Mouse (Mus musculus): ENCODE measurements at regions not wholly inside any gene's neighbourhood (a gene's known extent, or its start where the extent isn't known, plus 50 kb on each side); places are given as distances from the start of the nearest gene placed in this dataset.
"Not testable (repeated sequence)": the region's sequence is repeated elsewhere in the genome, so short reads cannot be mapped to it uniquely, and the experiment has no call there.

GRCm38 (mm10) chr4:153875036-153875435 lies 82.0 kb upstream of the A430005L14Rik start:
- H3K9ac ChIP-seq (ENCODE audit: low read depth, low read length); H3K4me2 ChIP-seq (replicated peaks; ENCODE audit: low read depth, low read length); H3K9me3 ChIP-seq (ENCODE audit: control insufficient read depth, low read length); H3K27ac ChIP-seq (ENCODE audit: low read depth, low read length); H3K27me3 ChIP-seq (ENCODE audit: control insufficient read depth, insufficient read depth, low read length); H3K4me3 ChIP-seq (ENCODE audit: low read depth, low read length); H3K4me1 ChIP-seq (replicated peaks; ENCODE audit: control insufficient read depth, insufficient read depth, low read length); DNase-seq (ENCODE audit: low spot score); ATAC-seq (ENCODE audit: low FRiP score); H3K36me3 ChIP-seq (ENCODE audit: control insufficient read depth, insufficient read depth, low read length): not testable (repeated sequence)
- 91% methylated on average over 1 of the region's 1 CpGs for WGBS

- DNase-seq (ENCODE audit: low spot score) (no peak), ATAC-seq (ENCODE audit: low FRiP score) (no peak)
- no peak overlapping the region for H3K9ac ChIP-seq (ENCODE audit: low read depth, low read length)
- no peaks in the 10 kb centered on the region for H3K9me3 ChIP-seq (ENCODE audit: control insufficient read depth, low read length)
- H3K4me1 ChIP-seq (replicated peaks; ENCODE audit: control insufficient read depth, insufficient read depth, low read length) = no peaks in the 10 kb centered on the region
- H3K27ac ChIP-seq (ENCODE audit: low read depth, low read length) = no peak overlapping the region
- no peaks in the 10 kb centered on the region for H3K36me3 ChIP-seq (ENCODE audit: control insufficient read depth, insufficient read depth, low read length)
- H3K4me2 ChIP-seq (replicated peaks; ENCODE audit: low read depth, low read length) = no peak overlapping the region
- WGBS = 74% methylated on average over 7 of the region's 7 CpGs
- H3K27me3 ChIP-seq (ENCODE audit: control insufficient read depth, insufficient read depth, low read length) = no peaks in the 10 kb centered on the region
- no peak overlapping the region for H3K4me3 ChIP-seq (ENCODE audit: low read depth, low read length)
Observed at GRCm38 (mm10) chr4:153876954-153877642, 79.9 kb upstream of the A430005L14Rik start.

GRCm38 (mm10) chr4:153883057-153883456 lies 74.0 kb upstream of the A430005L14Rik start:
- WGBS = 34% methylated on average over 3 of the region's 3 CpGs
- Histone ChIP-seq H3K4me3 (ENCODE audit: low read depth, low read length) (no peak overlapping the region), H3K9me3 (ENCODE audit: control insufficient read depth, low read length) (no peaks in the 10 kb centered on the region), H3K4me1 (replicated peaks; ENCODE audit: control insufficient read depth, insufficient read depth, low read length) (no peaks in the 10 kb centered on the region), H3K9ac (ENCODE audit: low read depth, low read length) (no peak overlapping the region), H3K4me2 (replicated peaks; ENCODE audit: low read depth, low read length) (no peak overlapping the region), H3K27me3 (ENCODE audit: control insufficient read depth, insufficient read depth, low read length) (no peaks in the 10 kb centered on the region), H3K36me3 (ENCODE audit: control insufficient read depth, insufficient read depth, low read length) (no peaks in the 10 kb centered on the region), H3K27ac (ENCODE audit: low read depth, low read length) (no peak overlapping the region)
- ATAC-seq (ENCODE audit: low FRiP score) (no peak), DNase-seq (ENCODE audit: low spot score) (no peak)

DNA sequence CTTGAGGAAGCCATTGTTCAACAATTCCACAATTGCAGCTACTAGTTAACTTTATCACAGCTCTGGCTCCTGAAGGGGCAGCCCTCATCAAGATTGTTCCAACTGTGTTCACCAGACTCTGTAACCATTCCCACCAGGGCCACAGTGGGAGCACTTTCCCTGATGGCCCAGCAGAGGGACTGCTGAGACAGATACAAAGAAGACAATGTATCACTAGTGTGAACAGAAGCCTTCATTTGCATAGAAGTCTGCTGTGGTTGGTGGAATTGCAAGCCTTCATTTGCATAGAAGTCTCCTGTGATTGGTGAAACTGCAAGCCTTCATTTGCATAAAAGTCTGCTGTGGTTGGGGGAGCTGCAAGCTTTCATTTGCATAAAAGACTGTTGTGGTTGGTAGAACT lies 73.0 kb upstream of the A430005L14Rik start:
- Histone ChIP-seq H3K9me3 (ENCODE audit: control insufficient read depth, low read length) (no peaks in the 10 kb centered on the region), H3K4me1 (replicated peaks; ENCODE audit: control insufficient read depth, insufficient read depth, low read length) (no peaks in the 10 kb centered on the region)
- ATAC-seq (ENCODE audit: low FRiP score) = no peak

GRCm38 (mm10) chr4:153885836-153886235 lies 71.2 kb upstream of the A430005L14Rik start:
- no peak overlapping the region for H3K27ac ChIP-seq (ENCODE audit: low read depth, low read length)
- ATAC-seq (ENCODE audit: low FRiP score) (no peak), DNase-seq (ENCODE audit: low spot score) (no peak)

More for the DNA sequence above, 73.0 kb upstream of the A430005L14Rik start:
- DNase-seq (ENCODE audit: low spot score) = no peak
- H3K4me3 ChIP-seq (ENCODE audit: low read depth, low read length) = no peak overlapping the region
- H3K27ac ChIP-seq (ENCODE audit: low read depth, low read length) = no peak overlapping the region
- no peak overlapping the region for H3K9ac ChIP-seq (ENCODE audit: low read depth, low read length)
- no peaks in the 10 kb centered on the region for H3K27me3 ChIP-seq (ENCODE audit: control insufficient read depth, insufficient read depth, low read length)
- H3K4me2 ChIP-seq (replicated peaks; ENCODE audit: low read depth, low read length) = no peak overlapping the region
- no peaks in the 10 kb centered on the region for H3K36me3 ChIP-seq (ENCODE audit: control insufficient read depth, insufficient read depth, low read length)

DNA sequence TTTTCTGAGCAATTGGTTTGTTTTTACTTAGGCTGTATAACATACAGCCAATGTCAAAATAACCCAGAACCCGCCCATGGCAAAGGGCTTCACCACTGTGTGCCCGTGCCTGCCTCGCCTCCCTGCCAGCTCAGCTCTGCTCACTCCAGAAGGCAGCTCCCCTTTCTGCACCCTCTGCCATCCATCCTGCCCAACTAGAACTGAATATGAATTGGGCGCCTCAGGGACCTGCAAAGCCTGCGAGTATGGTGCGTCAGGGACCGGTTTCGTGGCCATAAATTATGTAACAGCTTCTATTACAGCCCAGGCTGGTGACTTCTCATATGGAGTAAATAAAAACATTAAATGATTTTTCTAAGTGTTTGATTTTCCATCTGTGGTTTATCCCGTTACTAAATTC lies 66.9 kb upstream of the A430005L14Rik start:
- Histone ChIP-seq H3K27ac (ENCODE audit: low read depth, low read length) (no peak overlapping the region), H3K36me3 (ENCODE audit: control insufficient read depth, insufficient read depth, low read length) (no peaks in the 10 kb centered on the region), H3K4me1 (replicated peaks; ENCODE audit: control insufficient read depth, insufficient read depth, low read length) (no peaks in the 10 kb centered on the region), H3K4me3 (ENCODE audit: low read depth, low read length) (no peak overlapping the region), H3K27me3 (ENCODE audit: control insufficient read depth, insufficient read depth, low read length) (no peaks in the 10 kb centered on the region), H3K9ac (ENCODE audit: low read depth, low read length) (no peak overlapping the region), H3K9me3 (ENCODE audit: control insufficient read depth, low read length) (no peaks in the 10 kb centered on the region), H3K4me2 (replicated peaks; ENCODE audit: low read depth, low read length) (no peak overlapping the region)
- ATAC-seq (ENCODE audit: low FRiP score) (no peak), DNase-seq (ENCODE audit: low spot score) (no peak)
- WGBS = 84% methylated on average over 9 of the region's 9 CpGs

More at GRCm38 (mm10) chr4:153885836-153886235, 71.2 kb upstream of the A430005L14Rik start:
- no peak overlapping the region for H3K4me3 ChIP-seq (ENCODE audit: low read depth, low read length)
- H3K4me2 ChIP-seq (replicated peaks; ENCODE audit: low read depth, low read length) = no peak overlapping the region
- no peaks in the 10 kb centered on the region for H3K36me3 ChIP-seq (ENCODE audit: control insufficient read depth, insufficient read depth, low read length)
- 82% methylated on average over 6 of the region's 6 CpGs for WGBS
- no peaks in the 10 kb centered on the region for H3K9me3 ChIP-seq (ENCODE audit: control insufficient read depth, low read length)
- no peak overlapping the region for H3K9ac ChIP-seq (ENCODE audit: low read depth, low read length)
- no peaks in the 10 kb centered on the region for H3K4me1 ChIP-seq (replicated peaks; ENCODE audit: control insufficient read depth, insufficient read depth, low read length)
- H3K27me3 ChIP-seq (ENCODE audit: control insufficient read depth, insufficient read depth, low read length) = no peaks in the 10 kb centered on the region

- Histone ChIP-seq H3K9me3 (ENCODE audit: control insufficient read depth, low read length) (no peaks in the 10 kb centered on the region), H3K36me3 (ENCODE audit: control insufficient read depth, insufficient read depth, low read length) (no peaks in the 10 kb centered on the region), H3K4me1 (replicated peaks; ENCODE audit: control insufficient read depth, insufficient read depth, low read length) (no peaks in the 10 kb centered on the region), H3K4me3 (ENCODE audit: low read depth, low read length) (no peak overlapping the region), H3K27me3 (ENCODE audit: control insufficient read depth, insufficient read depth, low read length) (no peaks in the 10 kb centered on the region), H3K27ac (ENCODE audit: low read depth, low read length) (no peak overlapping the region), H3K9ac (ENCODE audit: low read depth, low read length) (no peak overlapping the region), H3K4me2 (replicated peaks; ENCODE audit: low read depth, low read length) (no peak overlapping the region)
- ATAC-seq (ENCODE audit: low FRiP score) (no peak), DNase-seq (ENCODE audit: low spot score) (no peak)
- 81% methylated on average over 7 of the region's 7 CpGs for WGBS
Observed at GRCm38 (mm10) chr4:153899721-153900120, 57.3 kb upstream of the A430005L14Rik start.

DNA sequence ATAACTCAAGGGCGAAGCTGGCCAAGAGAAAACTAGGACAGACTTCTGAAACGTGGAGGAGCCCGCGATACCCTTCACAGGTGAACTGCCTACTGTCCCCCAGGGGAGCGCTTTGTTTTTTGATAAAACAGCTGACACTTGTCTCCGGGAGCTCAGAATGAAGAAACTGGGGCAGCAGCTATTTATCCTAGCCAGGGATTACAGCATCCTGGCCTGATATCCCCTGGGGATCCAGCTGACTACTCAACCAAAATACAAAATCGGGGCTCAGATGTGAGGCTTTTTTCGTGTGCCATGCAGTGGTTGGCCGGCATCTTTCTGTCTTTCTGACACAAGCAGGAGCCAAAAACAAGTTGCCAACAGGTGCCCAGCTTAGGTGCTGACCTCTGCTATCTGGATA lies 52.0 kb upstream of the A430005L14Rik start:
- ATAC-seq (ENCODE audit: low FRiP score) (no peak), DNase-seq (ENCODE audit: low spot score) (no peak)
- Histone ChIP-seq H3K36me3 (ENCODE audit: control insufficient read depth, insufficient read depth, low read length) (no peaks in the 10 kb centered on the region), H3K9me3 (ENCODE audit: control insufficient read depth, low read length) (no peaks in the 10 kb centered on the region), H3K4me1 (replicated peaks; ENCODE audit: control insufficient read depth, insufficient read depth, low read length) (no peaks in the 10 kb centered on the region), H3K9ac (ENCODE audit: low read depth, low read length) (no peak overlapping the region), H3K27me3 (ENCODE audit: control insufficient read depth, insufficient read depth, low read length) (no peaks in the 10 kb centered on the region), H3K27ac (ENCODE audit: low read depth, low read length) (no peak overlapping the region), H3K4me3 (ENCODE audit: low read depth, low read length) (no peak overlapping the region), H3K4me2 (replicated peaks; ENCODE audit: low read depth, low read length) (no peak overlapping the region)
- WGBS = 69% methylated on average over 9 of the region's 9 CpGs

- H3K9me3 ChIP-seq (ENCODE audit: control insufficient read depth, low read length) = no peaks in the 10 kb centered on the region
- no peak overlapping the region for H3K27ac ChIP-seq (ENCODE audit: low read depth, low read length)
- ATAC-seq (ENCODE audit: low FRiP score) (no peak), DNase-seq (ENCODE audit: low spot score) (no peak)
- H3K4me2 ChIP-seq (replicated peaks; ENCODE audit: low read depth, low read length) = no peak overlapping the region
- WGBS = 47% methylated on average over 7 of the region's 7 CpGs
- no peak overlapping the region for H3K4me3 ChIP-seq (ENCODE audit: low read depth, low read length)
- no peak overlapping the region for H3K9ac ChIP-seq (ENCODE audit: low read depth, low read length)
- no peaks in the 10 kb centered on the region for H3K36me3 ChIP-seq (ENCODE audit: control insufficient read depth, insufficient read depth, low read length)
- no peaks in the 10 kb centered on the region for H3K27me3 ChIP-seq (ENCODE audit: control insufficient read depth, insufficient read depth, low read length)
- H3K4me1 ChIP-seq (replicated peaks; ENCODE audit: control insufficient read depth, insufficient read depth, low read length) = no peaks in the 10 kb centered on the region
Observed at GRCm38 (mm10) chr4:153905511-153905910, 51.5 kb upstream of the A430005L14Rik start.

All from hindbrain, embryonic 11.5 days (tissue).